Mouse (Mus musculus): ENCODE data around the gene Herc4. TPM values are rescaled to one million over a fixed set of nuclear protein-coding genes. Genes with fewer than 3 reads are reported as not detected.
"Not testable (repeated sequence)": the region's sequence is repeated elsewhere in the genome, so short reads cannot be mapped to it uniquely, and the experiment has no call there.

The Herc4 gene
- total RNA-seq, 2 experiments from 2014 or later = 96.5 to 130 TPM

DNA sequence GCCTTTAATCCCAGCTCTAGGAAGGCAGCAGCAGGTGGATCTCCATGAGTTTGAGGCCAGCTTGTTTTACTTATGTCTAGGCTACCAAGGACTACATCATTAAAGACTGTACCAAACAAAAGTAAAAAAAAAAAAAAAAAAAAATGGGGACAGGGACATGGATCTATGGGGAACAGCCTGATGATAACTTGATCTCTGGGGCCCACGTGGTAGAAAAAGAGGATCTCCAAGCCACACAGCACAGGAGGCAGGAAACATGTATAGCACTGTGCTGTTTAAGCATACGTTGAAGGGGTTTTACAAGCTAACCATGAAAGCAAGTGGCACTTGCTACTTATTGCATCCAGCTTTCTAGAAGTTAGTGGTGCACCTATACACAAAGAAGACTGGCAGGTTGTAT is 97.7 kb downstream of the Herc4 start:
- no peak for ATAC-seq (replicated peaks; ENCODE audit: low FRiP score, poor library complexity, severe bottlenecking)

DNA sequence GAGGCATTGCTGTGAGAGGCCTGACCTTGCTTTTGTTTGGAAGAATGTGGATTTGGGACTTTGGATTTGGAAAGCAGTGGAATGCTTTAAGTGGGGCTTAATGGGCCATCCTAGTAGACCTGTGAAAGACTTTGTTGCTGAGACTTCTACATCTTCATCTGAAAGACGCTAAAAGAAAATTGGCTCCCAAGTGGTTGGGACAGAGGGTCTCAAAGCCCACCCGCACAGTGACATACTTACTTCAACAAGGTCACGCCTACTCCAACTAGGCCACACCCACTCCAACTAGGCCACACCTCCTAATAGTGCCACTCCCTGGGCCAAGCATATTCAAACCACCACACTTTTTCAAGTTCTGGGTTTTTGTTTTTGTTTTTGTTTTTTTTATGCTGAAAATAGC is 101.1 kb downstream of the Herc4 start:
- no peak for ATAC-seq (replicated peaks; ENCODE audit: low FRiP score, poor library complexity, severe bottlenecking)

- ATAC-seq (replicated peaks; ENCODE audit: low FRiP score, poor library complexity, severe bottlenecking) = no peak
Observed at GRCm38 (mm10) chr10:63348291-63348690, 104.7 kb downstream of the Herc4 start.

DNA sequence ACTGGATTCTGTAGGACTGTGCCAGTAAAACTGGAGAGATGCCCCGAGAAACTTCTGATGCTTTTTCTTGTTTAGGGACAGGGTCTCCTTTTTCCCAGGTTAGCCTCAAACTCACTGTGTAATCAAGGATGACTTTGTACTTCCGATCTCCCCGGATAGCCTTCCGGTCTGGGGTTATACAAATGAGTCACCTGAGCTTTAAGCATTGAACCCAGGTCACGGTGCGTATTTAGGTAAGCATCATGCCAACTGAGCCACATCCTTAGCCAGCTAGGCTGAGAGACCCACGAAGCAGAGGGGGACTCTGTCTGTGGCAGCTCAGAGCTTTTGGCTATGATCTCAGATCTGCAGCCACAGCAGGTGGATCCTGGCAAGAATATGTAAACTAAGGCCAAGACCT is 107.1 kb downstream of the Herc4 start:
- ATAC-seq (replicated peaks; ENCODE audit: low FRiP score, poor library complexity, severe bottlenecking) = no peak

DNA sequence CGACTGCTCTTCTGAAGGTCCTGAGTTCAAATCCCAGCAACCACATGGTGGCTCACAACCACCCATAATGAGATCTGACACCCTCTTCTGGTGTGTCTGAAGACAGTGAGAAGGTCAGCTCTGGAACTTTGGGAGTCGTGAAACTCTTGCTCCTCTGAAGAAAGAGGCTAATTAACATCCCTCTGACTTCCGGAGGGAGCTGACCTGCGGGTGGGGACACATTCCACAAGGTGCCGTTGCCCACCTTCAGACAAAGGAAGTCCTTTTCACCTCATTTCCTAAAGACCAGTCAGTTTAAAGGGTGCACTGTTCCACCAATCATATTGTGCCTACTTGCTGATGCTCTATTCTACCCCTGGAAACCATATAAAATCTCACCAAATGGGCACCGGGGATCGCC is 107.5 kb downstream of the Herc4 start:
- not testable (repeated sequence) for ATAC-seq (replicated peaks; ENCODE audit: low FRiP score, poor library complexity, severe bottlenecking)

GRCm38 (mm10) chr10:63352111-63352510 is 108.5 kb downstream of the Herc4 start:
- no peak for ATAC-seq (replicated peaks; ENCODE audit: low FRiP score, poor library complexity, severe bottlenecking)

DNA sequence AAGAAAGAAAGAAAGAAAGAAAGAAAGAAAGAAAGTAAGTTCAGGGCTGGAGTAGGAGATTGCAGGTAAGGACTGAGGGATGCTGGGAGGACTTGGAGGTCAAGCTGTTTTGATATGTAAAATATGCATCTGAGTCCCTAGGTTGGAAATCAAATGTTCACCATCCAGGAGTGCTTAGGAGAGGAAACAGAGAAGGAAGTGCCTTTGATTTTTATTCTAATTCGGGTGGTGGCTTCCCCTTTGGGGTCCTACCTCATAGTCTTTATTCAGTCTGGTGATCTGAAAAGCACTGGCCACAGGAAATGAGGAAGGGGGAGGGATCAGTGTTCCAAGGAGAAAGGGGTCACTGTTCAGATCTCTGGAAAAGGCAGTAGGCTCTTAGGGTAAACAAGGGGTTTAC is 116.9 kb downstream of the Herc4 start:
- no peak for ATAC-seq (replicated peaks; ENCODE audit: low FRiP score, poor library complexity, severe bottlenecking)

DNA sequence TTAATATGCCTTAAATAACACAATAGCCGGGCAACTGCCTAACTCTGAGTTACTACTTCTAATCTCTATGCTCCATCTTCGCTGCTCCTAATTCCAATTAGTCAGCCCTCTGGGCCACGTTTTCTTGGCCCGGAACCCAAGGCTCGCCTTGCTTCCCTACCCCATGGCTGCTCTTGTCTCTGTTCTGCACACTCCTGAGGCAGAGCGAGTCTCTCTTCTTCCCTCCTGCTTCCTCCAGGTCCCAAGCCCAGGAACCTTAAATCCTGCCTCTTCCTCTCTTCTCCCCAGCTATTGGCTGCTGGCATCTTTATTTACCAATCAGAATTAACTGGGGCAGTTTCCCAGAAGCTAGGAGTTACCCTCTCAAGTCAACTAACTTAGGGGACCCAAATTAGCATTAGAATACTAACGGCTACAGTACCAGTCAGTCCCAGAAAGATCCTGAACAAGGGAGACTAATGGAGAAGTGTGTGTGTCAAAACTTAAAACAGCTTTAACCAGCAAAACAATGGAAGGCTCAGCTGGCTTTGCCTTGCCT is 122.4 kb downstream of the Herc4 start:
- ATAC-seq (replicated peaks; ENCODE audit: low FRiP score, poor library complexity, severe bottlenecking) = no peak

GRCm38 (mm10) chr10:63367386-63367785 is 123.8 kb downstream of the Herc4 start:
- ATAC-seq (replicated peaks; ENCODE audit: low FRiP score, poor library complexity, severe bottlenecking) = no peak

Other genes starting within 250 kb of the Herc4 start
- gene Hnrnph3, start 219.6 kb upstream of the Herc4 start, total RNA-seq (2015; ENCODE audit: low replicate concordance) = 28.9 and 56.2 TPM in 2 replicates
- 37.2 and 46.0 TPM in 2 replicates for gene Hnrnph3, start 219.6 kb upstream of the Herc4 start, total RNA-seq (2017; ENCODE audit: low replicate concordance)
- gene Pbld2, start 219.5 kb upstream of the Herc4 start, total RNA-seq (2015; ENCODE audit: low replicate concordance) = not detected in 2 replicates
- gene Pbld2, start 219.5 kb upstream of the Herc4 start, total RNA-seq (2017; ENCODE audit: low replicate concordance) = not detected in 2 replicates
- not detected in 2 replicates for gene Pbld1, start 183.6 kb upstream of the Herc4 start, total RNA-seq (2015; ENCODE audit: low replicate concordance)
- 0.13 TPM in 1 of 2 replicates, not detected in the other for gene Pbld1, start 183.6 kb upstream of the Herc4 start, total RNA-seq (2017; ENCODE audit: low replicate concordance)
- not detected in 2 replicates for gene Atoh7, start 144.2 kb upstream of the Herc4 start, total RNA-seq (2015; ENCODE audit: low replicate concordance)
- not detected in 2 replicates for gene Atoh7, start 144.2 kb upstream of the Herc4 start, total RNA-seq (2017; ENCODE audit: low replicate concordance)
- 1.1 TPM in 1 of 2 replicates, not detected in the other for gene Mypn, start 39.9 kb upstream of the Herc4 start, total RNA-seq (2015; ENCODE audit: low replicate concordance)
- 1.1 TPM in 1 of 2 replicates, not detected in the other for gene Mypn, start 39.9 kb upstream of the Herc4 start, total RNA-seq (2017; ENCODE audit: low replicate concordance)
- gene Sirt1, start 137.9 kb downstream of the Herc4 start, total RNA-seq (2015; ENCODE audit: low replicate concordance) = 39.8 and 41.1 TPM in 2 replicates
- gene Sirt1, start 137.9 kb downstream of the Herc4 start, total RNA-seq (2017; ENCODE audit: low replicate concordance) = 42.1 and 49.1 TPM in 2 replicates
- gene Dnajc12, start 138.6 kb downstream of the Herc4 start, total RNA-seq (2015; ENCODE audit: low replicate concordance) = 0.36 TPM in 1 of 2 replicates, not detected in the other
- 3.3 TPM in 1 of 2 replicates, not detected in the other for gene Dnajc12, start 138.6 kb downstream of the Herc4 start, total RNA-seq (2017; ENCODE audit: low replicate concordance)
- gene Gm7075, start 178.0 kb downstream of the Herc4 start, total RNA-seq (2015; ENCODE audit: low replicate concordance) = 14.3 TPM in 1 of 2 replicates, not detected in the other
- 5.5 TPM in 1 of 2 replicates, not detected in the other for gene Gm7075, start 178.0 kb downstream of the Herc4 start, total RNA-seq (2017; ENCODE audit: low replicate concordance)
- gene Ctnna3, start 186.3 kb downstream of the Herc4 start, total RNA-seq (2015; ENCODE audit: low replicate concordance) = not detected in 2 replicates
- 0.51 TPM in 1 of 2 replicates, not detected in the other for gene Ctnna3, start 186.3 kb downstream of the Herc4 start, total RNA-seq (2017; ENCODE audit: low replicate concordance)

Data from erythroid progenitor cell, adult 5-6 weeks (primary cell).